Mouse (Mus musculus) midbrain, postnatal 0 days (tissue): ENCODE measurements at regions not wholly inside any gene's neighbourhood (a gene's known extent, or its start where the extent isn't known, plus 50 kb on each side); places are given as distances from the start of the nearest gene placed in this dataset.

Experiments used
- ATAC-seq: fragments of 200-750 bp; cut with Nextera tagmentation; 2 replicates; pipeline ENCODE4 v1.8.0; 2017; ENCODE audit warnings: moderate number of reproducible peaks, mild to moderate bottlenecking, moderate TSS enrichment, moderate library complexity; ENCODE audit not compliant: low FRiP score
- DNase-seq: peaks from one replicate; pipeline ENCODE4 v3.0.0-alpha.2; 2015; ENCODE audit warnings: low spot score
- H3K27ac ChIP-seq: fragments of 300-500 bp; sonication (generic); 2 replicates; pipeline ENCODE4 v1.5.1; 2014; ENCODE audit warnings: low read depth, mild to moderate bottlenecking, low read length, mixed read lengths
- H3K27me3 ChIP-seq: fragments of 300-500 bp; sonication (generic); 2 replicates; pipeline ENCODE4 v1.6.1; 2014; ENCODE audit warnings: low read length, control low read depth, mixed read lengths; ENCODE audit not compliant: insufficient read depth
- H3K36me3 ChIP-seq: fragments of 300-500 bp; sonication (generic); 2 replicates; pipeline ENCODE4 v1.6.1; 2014; ENCODE audit warnings: low read length, control low read depth, mixed read lengths; ENCODE audit not compliant: insufficient read depth
- H3K4me1 ChIP-seq: fragments of 300-500 bp; sonication (generic); 2 replicates; pipeline ENCODE4 v1.6.1; 2014; ENCODE audit warnings: mild to moderate bottlenecking, control low read depth, antibody characterized with exemption, low read length, mixed read lengths; ENCODE audit not compliant: insufficient read depth
- H3K4me2 ChIP-seq: fragments of 300-500 bp; sonication (generic); 2 replicates; pipeline ENCODE4 v1.6.1; 2014; ENCODE audit warnings: low read depth, mild to moderate bottlenecking, low read length, mixed read lengths; ENCODE audit not compliant: poor library complexity, severe bottlenecking
- H3K4me3 ChIP-seq: fragments of 300-500 bp; sonication (generic); 2 replicates; pipeline ENCODE4 v1.5.1; 2014; ENCODE audit warnings: low read depth, mild to moderate bottlenecking, low read length, moderate library complexity
- H3K9ac ChIP-seq: fragments of 300-500 bp; sonication (generic); replicated peaks from 2 replicates; pipeline ENCODE4 v1.6.1; 2014; ENCODE audit warnings: mild to moderate bottlenecking, low read length, moderate library complexity, mixed read lengths; ENCODE audit not compliant: poor library complexity, severe bottlenecking
- H3K9me3 ChIP-seq: fragments of 300-500 bp; sonication (generic); 2 replicates; pipeline ENCODE4 v1.6.1; 2016; ENCODE audit warnings: low read length, control low read depth
- CTCF ChIP-seq: IDR thresholded peaks from 2 replicates; pipeline ENCODE4 v1.5.1; 2016; ENCODE audit warnings: antibody characterized with exemption, mild to moderate bottlenecking
- WGBS: fragments of 180-500 bp; shearing (Covaris S2); extraction: QIAGEN DNeasy Blood & Tissue Kit; methylation state at CpG from one replicate; pipeline ENCODE4 v1.1.7; 2014; 5-methylcytosine and 5-hydroxymethylcytosine counted together

DNA sequence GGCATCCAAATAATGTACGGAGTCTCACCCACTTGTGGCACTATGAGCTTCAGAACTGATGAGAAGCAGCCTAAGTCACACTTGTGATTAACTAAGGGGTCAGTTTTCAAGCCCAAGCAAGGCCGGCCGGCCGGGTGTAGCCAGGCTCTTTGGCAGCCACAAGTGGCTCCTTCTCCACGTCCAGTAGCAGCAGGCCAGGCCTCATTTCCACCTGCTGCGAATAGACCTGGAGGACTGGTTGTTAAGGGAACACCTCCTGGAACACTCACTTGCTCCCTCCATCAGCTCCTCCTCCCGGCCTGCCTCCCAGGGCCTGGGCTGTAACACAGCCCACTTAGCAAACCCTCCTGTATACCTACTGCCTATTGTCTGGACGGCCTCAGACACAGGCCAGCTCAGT is 61.1 kb upstream of the Calm2 start:
- H3K9me3 ChIP-seq: no peaks in the 10 kb centered on the region
- H3K36me3 ChIP-seq: no peaks in the 10 kb centered on the region
- no peak overlapping the region for H3K4me2 ChIP-seq
- ATAC-seq (no peak), DNase-seq (no peak)
- 0 out of 2 replicates have a peak, but pooled peaks cover 3% of the 10 kb centered on the region for H3K4me1 ChIP-seq
- no peak overlapping the region for H3K9ac ChIP-seq
- H3K4me3 ChIP-seq: no peak overlapping the region
- no peak overlapping the region for H3K27ac ChIP-seq
- WGBS: 61% methylated on average over 8 of the region's 8 CpGs
- TF ChIP-seq CTCF: no peak
- no peaks in the 10 kb centered on the region for H3K27me3 ChIP-seq

DNA sequence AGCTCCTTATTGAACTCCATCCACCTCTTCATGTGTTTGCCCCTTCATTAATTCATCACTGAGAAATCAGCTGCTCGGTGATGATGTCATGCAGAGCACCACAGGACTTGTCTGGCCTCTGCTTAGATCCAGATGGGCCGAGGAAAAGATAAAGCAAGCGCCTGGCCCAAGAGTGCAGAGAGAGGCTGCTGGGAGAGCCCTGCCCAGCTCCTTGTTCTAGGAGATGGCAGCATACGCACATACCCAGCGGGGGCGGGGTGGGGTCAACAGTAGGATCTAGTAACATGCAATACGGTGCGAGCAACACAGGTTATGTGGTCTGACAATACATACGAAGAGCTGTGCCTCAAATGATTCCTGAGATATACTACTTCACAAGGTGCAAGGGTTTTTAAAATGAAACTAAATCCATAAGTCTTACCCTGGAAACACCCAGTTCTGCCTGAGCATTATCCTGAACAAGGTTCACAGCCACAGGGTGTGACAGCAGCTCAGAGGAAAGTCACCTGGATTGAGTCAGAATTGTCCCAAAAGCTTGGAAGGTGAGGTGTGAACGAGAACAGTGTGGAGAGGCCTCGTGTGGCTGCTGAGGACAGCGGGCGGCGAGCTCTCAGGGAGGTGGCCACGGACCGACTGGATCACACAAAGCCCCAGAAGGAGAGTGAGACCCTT is 62.0 kb upstream of the Calm2 start:
- TF ChIP-seq CTCF: no peak
- H3K27me3 ChIP-seq: no peaks in the 10 kb centered on the region
- H3K27ac ChIP-seq: no peak overlapping the region
- H3K4me1 ChIP-seq: 0 out of 2 replicates have a peak, but pooled peaks cover 3% of the 10 kb centered on the region
- no peaks in the 10 kb centered on the region for H3K9me3 ChIP-seq
- no peak overlapping the region for H3K9ac ChIP-seq
- H3K4me3 ChIP-seq: no peak overlapping the region
- DNase-seq (no peak), ATAC-seq (no peak)
- H3K4me2 ChIP-seq: no peak overlapping the region
- H3K36me3 ChIP-seq: no peaks in the 10 kb centered on the region
- WGBS: 70% methylated on average over 16 of the region's 16 CpGs

DNA sequence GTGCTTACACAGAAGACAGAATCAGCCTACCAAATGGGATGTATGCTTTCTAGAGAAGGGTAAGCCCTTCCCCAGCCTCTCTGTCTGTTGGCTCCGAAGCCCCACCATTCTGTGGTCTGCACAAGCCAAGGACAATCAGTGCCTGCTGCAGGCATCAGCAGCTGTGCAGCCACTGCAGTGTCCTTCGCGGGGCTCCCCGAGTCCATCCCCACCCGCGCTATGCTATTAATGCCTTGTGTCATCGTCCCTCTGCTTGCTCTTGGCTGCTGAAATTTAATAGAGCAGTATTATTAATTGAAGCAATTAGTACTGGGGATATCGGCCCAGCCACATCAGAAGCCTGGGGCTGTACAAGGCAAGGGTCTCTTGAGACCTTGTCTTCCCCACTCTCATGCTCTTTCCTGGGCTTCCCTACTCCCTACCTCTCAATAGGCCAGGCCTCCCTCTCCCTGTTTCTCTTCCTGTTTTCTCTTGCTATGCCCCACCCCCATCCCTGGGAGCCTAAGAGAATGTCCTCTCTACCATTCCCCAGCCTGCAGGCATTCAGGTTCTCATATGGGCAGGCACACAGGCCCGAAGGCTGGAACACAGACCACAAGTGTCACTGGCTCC is 65.4 kb upstream of the Calm2 start:
- no peak for ATAC-seq
- no peak overlapping the region; the same call in 1 of the 2 replicates for H3K9ac ChIP-seq
- H3K27me3 ChIP-seq: no peaks in the 10 kb centered on the region
- no peaks in the 10 kb centered on the region for H3K36me3 ChIP-seq
- no peaks in the 10 kb centered on the region for H3K9me3 ChIP-seq
- no peak overlapping the region for H3K4me2 ChIP-seq
- no peak overlapping the region for H3K27ac ChIP-seq
- no peak for DNase-seq
- no peak overlapping the region for H3K4me3 ChIP-seq
- TF ChIP-seq CTCF: no peak
- WGBS: 50% methylated on average over 9 of the region's 9 CpGs
- H3K4me1 ChIP-seq: 0 out of 2 replicates have a peak, but pooled peaks cover 3% of the 10 kb centered on the region

GRCm38 (mm10) chr17:87513822-87514221 is 67.1 kb upstream of the Calm2 start:
- DNase-seq (no peak), ATAC-seq (no peak)
- H3K9ac ChIP-seq: no peak overlapping the region
- H3K36me3 ChIP-seq: no peaks in the 10 kb centered on the region
- no peaks in the 10 kb centered on the region for H3K27me3 ChIP-seq
- no peak overlapping the region for H3K4me2 ChIP-seq
- no peak overlapping the region for H3K4me3 ChIP-seq
- no peak overlapping the region for H3K27ac ChIP-seq
- TF ChIP-seq CTCF: no peak
- 67% methylated on average over 11 of the region's 11 CpGs for WGBS
- no peaks in the 10 kb centered on the region for H3K9me3 ChIP-seq
- H3K4me1 ChIP-seq: 0 out of 2 replicates have a peak, but pooled peaks cover 3% of the 10 kb centered on the region

DNA sequence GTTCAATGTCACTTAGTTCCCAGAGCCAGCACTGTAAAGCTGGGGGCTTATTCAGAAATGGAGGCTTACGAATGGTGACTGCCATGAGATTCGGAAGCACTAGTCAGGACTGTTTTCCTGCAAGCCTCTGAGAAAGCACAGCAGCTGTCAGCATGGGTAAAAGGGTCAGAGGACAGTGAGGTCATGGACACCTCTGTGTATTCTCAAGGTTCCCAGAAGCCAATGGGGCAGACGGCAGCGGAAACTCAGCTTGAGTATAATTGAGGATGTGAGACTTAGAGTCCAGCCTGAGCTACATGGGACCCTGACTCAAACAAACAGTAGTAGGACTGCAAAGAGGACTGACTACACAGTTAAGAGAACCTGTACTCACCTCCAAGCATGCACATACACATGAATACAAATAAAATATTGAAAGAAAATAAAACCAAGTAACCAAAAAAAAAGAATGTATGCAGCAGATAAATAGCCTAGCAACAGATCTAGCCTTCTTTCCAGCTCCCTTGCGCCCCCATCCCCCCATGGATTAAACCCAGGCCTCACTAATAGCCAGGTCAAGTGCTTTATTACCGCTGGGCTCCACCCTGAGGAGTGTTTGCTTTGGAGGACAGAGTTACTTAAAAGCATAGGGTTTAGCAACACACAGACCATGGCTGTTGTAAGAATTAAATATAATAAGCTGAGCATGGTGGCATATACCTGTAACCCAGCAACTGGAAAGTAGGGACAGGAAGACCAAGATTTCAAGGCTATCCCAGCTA is 67.8 kb upstream of the Calm2 start:
- DNase-seq (no peak), ATAC-seq (no peak)
- no peak overlapping the region for H3K27ac ChIP-seq
- WGBS: 74% methylated on average over 6 of the region's 6 CpGs
- H3K4me2 ChIP-seq: no peak overlapping the region
- no peak overlapping the region for H3K9ac ChIP-seq
- no peaks in the 10 kb centered on the region for H3K36me3 ChIP-seq
- H3K4me3 ChIP-seq: no peak overlapping the region
- H3K9me3 ChIP-seq: no peaks in the 10 kb centered on the region
- H3K27me3 ChIP-seq: no peaks in the 10 kb centered on the region
- 0 out of 2 replicates have a peak, but pooled peaks cover 3% of the 10 kb centered on the region for H3K4me1 ChIP-seq
- TF ChIP-seq CTCF: no peak

DNA sequence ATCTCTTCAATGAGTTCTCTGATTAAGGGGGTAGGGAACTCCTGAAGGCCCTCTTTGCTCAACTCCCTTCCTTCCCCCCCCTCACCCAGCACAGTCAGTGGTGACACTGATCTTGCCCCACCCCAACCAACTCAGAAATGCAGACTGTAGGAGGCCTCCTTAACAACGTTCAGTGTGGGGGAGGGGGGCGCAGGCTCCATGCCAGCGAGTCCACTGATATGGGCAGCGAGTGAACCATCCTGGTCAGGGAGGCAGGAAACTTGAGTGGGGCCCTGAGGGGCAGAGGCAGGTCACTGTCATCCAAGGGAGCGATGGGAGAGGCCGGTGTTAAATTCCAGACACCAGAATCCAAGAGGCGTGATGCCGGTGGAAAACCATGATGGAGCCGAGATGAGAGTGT is 70.5 kb upstream of the Calm2 start:
- Histone ChIP-seq H3K9ac (no peak overlapping the region), H3K4me2 (no peak overlapping the region), H3K36me3 (no peaks in the 10 kb centered on the region), H3K4me3 (no peak overlapping the region), H3K9me3 (no peaks in the 10 kb centered on the region), H3K4me1 (peaks cover 8% of the 10 kb centered on the region; the same call in 1 of the 2 replicates), H3K27ac (no peak overlapping the region), H3K27me3 (no peaks in the 10 kb centered on the region)
- ATAC-seq (no peak), DNase-seq (no peak)
- WGBS: 71% methylated on average over 9 of the region's 9 CpGs
- TF ChIP-seq CTCF: no peak
